Mouse (Mus musculus) stomach, embryonic 16.5 days (tissue): ENCODE results near the gene Ghdc. TPM values are rescaled to one million over a fixed set of nuclear protein-coding genes. Genes with fewer than 3 reads are reported as not detected.

Experiments used
- ATAC-seq: fragments of 200-750 bp; cut with Nextera tagmentation; 2 replicates; pipeline ENCODE4 v1.8.0; 2017; ENCODE audit warnings: moderate number of reproducible peaks, moderate TSS enrichment; ENCODE audit not compliant: insufficient read depth, low FRiP score
- H3K27ac ChIP-seq: fragments of 300-500 bp; sonication (generic); 2 replicates; pipeline ENCODE4 v1.5.1; 2014; ENCODE audit warnings: low read length
- H3K27me3 ChIP-seq: fragments of 300-500 bp; sonication (generic); 2 replicates; pipeline ENCODE4 v1.6.1; 2014; ENCODE audit warnings: low read length, control low read depth, mixed read lengths; ENCODE audit not compliant: control insufficient read depth, insufficient read depth
- H3K36me3 ChIP-seq: fragments of 300-500 bp; sonication (generic); 2 replicates; pipeline ENCODE4 v1.6.1; 2014; ENCODE audit warnings: low read length; ENCODE audit not compliant: control insufficient read depth, insufficient read depth
- H3K4me1 ChIP-seq: fragments of 300-500 bp; sonication (generic); 2 replicates; pipeline ENCODE4 v1.6.1; 2014; ENCODE audit warnings: low read length, control low read depth, mixed read lengths; ENCODE audit not compliant: control insufficient read depth, insufficient read depth
- H3K4me2 ChIP-seq: fragments of 300-500 bp; sonication (generic); 2 replicates; pipeline ENCODE4 v1.6.1; 2014; ENCODE audit warnings: low read depth, low read length, mixed read lengths
- H3K4me3 ChIP-seq: fragments of 300-500 bp; sonication (generic); replicated peaks from 2 replicates; pipeline ENCODE4 v1.5.1; 2014; ENCODE audit warnings: mild to moderate bottlenecking, low read length
- H3K9ac ChIP-seq: fragments of 300-500 bp; sonication (generic); 2 replicates; pipeline ENCODE4 v1.6.1; 2014; ENCODE audit warnings: low read length
- H3K9me3 ChIP-seq: fragments of 300-500 bp; sonication (generic); replicated peaks from 2 replicates; pipeline ENCODE4 v1.6.1; 2016; ENCODE audit warnings: low read length, control low read depth; ENCODE audit not compliant: control insufficient read depth
- WGBS: fragments of 180-500 bp; shearing (Covaris S2); extraction: QIAGEN DNeasy Blood & Tissue Kit; methylation state at CpG from one replicate; pipeline ENCODE4 v1.1.7; 2014; 5-methylcytosine and 5-hydroxymethylcytosine counted together
- polyA plus RNA-seq: library from polyadenylated mRNA; unstranded; fragments of >200 nt; fragmentation: Nextera tagmentation; extraction: Ambion mirVana; gene quantifications from 2 replicates; pipeline ENCODE4 v1.2.1, GENCODE M21; 2015

The Ghdc gene
- polyA plus RNA-seq, 1 experiment from 2014 or later: 6.5 TPM

GRCm38 (mm10) chr11:100720345-100720744 lies 50.4 kb downstream of the Ghdc start:
- H3K4me3 ChIP-seq: no peak overlapping the region
- WGBS: 62% methylated on average over 5 of the region's 5 CpGs

DNA sequence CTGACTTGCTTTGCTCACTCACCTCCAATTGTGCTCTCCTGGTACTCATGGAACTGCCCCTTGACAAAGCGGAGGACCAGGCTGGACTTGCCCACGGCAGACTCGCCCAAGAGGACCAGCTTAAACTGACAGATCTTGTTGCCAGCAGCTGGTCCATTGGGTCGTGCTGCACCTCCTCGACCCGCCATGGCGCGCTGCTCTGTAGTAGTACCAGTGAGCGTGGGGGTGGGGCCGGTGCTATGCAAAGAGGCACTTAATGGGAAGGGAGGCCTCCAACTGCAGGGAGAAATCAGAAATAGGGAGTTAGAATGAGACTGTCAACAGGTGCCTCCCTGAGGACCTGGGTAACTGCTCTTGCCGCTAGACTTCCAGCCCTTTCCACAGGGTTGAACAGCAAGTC lies 50.9 kb downstream of the Ghdc start:
- no peaks in the 10 kb centered on the region for H3K9me3 ChIP-seq
- 0 out of 2 replicates have a peak overlapping the region, but pooled peaks have one; percentile 25 for H3K27ac ChIP-seq
- no peak for ATAC-seq
- H3K4me2 ChIP-seq: no peak overlapping the region
- H3K9ac ChIP-seq: no peak overlapping the region
- no peaks in the 10 kb centered on the region for H3K36me3 ChIP-seq
- H3K4me1 ChIP-seq: peaks cover 22% of the 10 kb centered on the region
- WGBS: 84% methylated on average over 11 of the region's 11 CpGs
- H3K4me3 ChIP-seq: no peak overlapping the region
- H3K27me3 ChIP-seq: no peaks in the 10 kb centered on the region

More at GRCm38 (mm10) chr11:100720345-100720744, 50.4 kb downstream of the Ghdc start:
- ATAC-seq: no peak
- Histone ChIP-seq H3K36me3 (no peaks in the 10 kb centered on the region), H3K27ac (peak overlapping the region; percentile 25; the same call in 1 of the 2 replicates), H3K27me3 (no peaks in the 10 kb centered on the region), H3K4me2 (no peak overlapping the region), H3K9me3 (no peaks in the 10 kb centered on the region), H3K9ac (no peak overlapping the region), H3K4me1 (peaks cover 26% of the 10 kb centered on the region)

DNA sequence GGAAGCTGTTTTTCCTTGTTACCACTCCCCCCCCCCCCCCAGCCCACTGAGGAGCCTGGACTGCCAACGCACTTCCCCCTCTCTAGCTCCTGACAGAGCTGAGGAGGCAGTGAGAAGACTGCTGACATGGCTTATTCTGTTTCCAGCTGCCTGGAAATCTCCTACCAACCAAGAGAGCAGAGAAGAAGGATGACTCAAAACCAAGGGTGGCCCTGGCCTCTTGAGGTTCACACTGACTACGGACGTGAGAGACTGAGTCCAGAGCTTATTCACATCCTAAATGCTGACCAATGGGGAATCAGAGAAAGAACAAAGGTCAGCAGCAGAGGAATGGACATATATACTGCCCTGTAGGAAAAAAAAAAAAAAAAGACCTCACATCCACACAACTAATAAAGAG lies 51.4 kb downstream of the Ghdc start:
- no peak for ATAC-seq
- H3K9me3 ChIP-seq: no peaks in the 10 kb centered on the region
- no peak overlapping the region for H3K9ac ChIP-seq
- no peaks in the 10 kb centered on the region for H3K27me3 ChIP-seq
- no peak overlapping the region for H3K27ac ChIP-seq
- 78% methylated on average over 3 of the region's 3 CpGs for WGBS
- no peaks in the 10 kb centered on the region for H3K36me3 ChIP-seq
- no peak overlapping the region for H3K4me3 ChIP-seq
- no peak overlapping the region for H3K4me2 ChIP-seq
- H3K4me1 ChIP-seq: peaks cover 22% of the 10 kb centered on the region

DNA sequence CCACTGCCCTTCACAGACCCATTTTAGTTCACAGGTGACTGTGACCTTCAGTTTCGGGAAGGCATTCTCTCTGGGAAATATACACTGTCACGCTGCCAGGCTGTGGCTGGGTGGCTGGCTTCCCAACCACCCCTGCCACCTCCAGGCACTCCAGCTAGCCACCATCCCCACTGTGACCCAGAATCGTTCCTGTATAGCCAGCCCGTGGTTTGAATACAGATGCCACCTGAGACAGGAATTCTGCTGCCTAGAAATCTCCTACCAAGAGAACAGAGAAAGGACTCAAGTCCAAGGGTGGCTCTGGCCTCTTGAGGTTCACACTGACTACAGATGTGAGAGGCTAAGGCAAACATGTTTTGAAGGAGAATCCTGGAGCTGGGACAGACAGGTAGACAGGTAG lies 51.9 kb downstream of the Ghdc start:
- 90% methylated on average over 4 of the region's 4 CpGs for WGBS
- Histone ChIP-seq H3K27ac (no peak overlapping the region), H3K36me3 (no peaks in the 10 kb centered on the region), H3K4me3 (no peak overlapping the region), H3K4me1 (peaks cover 26% of the 10 kb centered on the region), H3K4me2 (no peak overlapping the region), H3K9me3 (no peaks in the 10 kb centered on the region), H3K9ac (no peak overlapping the region), H3K27me3 (no peaks in the 10 kb centered on the region)
- ATAC-seq: no peak

DNA sequence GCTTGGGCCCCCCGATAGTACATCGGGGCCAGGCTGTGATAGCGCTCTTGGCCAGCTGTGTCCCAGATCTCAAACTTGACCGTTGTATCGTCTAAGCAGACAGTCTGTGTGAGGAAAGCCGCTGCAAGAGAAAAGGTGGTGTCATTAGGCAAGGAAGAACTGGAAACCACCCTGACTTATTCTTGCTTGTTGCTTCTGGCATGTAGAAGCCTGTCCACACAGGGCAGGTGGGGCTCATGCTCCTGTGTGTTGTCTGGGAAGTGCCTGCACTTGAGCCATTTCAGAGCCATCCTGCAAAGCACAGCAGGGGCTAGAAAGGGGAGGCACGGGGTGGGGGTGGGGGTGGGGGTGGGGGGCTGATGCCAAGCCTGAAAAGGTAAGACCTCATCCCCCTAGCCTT lies 52.3 kb downstream of the Ghdc start:
- Histone ChIP-seq H3K4me3 (no peak overlapping the region), H3K36me3 (no peaks in the 10 kb centered on the region), H3K27ac (no peak overlapping the region), H3K9me3 (no peaks in the 10 kb centered on the region), H3K4me1 (peaks cover 30% of the 10 kb centered on the region), H3K9ac (no peak overlapping the region), H3K4me2 (no peak overlapping the region), H3K27me3 (no peaks in the 10 kb centered on the region)
- ATAC-seq: no peak
- WGBS: 88% methylated on average over 7 of the region's 7 CpGs

DNA sequence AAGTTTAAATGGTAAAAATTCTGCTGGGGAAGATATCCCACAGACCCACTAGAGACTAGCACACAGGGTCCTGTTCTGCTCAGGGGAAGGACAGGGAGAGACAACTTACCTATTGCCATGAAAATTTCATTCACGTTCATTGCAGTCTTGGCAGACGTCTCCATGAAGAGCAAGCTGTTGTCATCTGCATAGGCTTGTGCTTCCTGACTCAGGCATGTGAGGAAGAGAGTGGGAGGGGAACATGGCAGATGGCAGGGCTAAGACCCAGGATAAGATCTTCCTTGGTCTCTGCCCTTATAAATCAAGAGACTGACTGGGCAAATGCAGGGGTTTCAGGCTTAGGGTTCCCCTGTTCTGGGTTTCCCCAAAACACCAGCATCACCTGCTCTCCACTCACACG lies 54.1 kb downstream of the Ghdc start:
- WGBS: 89% methylated on average over 3 of the region's 3 CpGs

More for the DNA sequence above, 54.1 kb downstream of the Ghdc start:
- Histone ChIP-seq H3K36me3 (no peaks in the 10 kb centered on the region), H3K9me3 (no peaks in the 10 kb centered on the region), H3K27ac (no peak overlapping the region), H3K9ac (no peak overlapping the region), H3K4me3 (no peak overlapping the region), H3K4me1 (peaks cover 29% of the 10 kb centered on the region), H3K4me2 (no peak overlapping the region), H3K27me3 (no peaks in the 10 kb centered on the region)
- no peak for ATAC-seq

Other genes starting within 250 kb of the Ghdc start
- gene Acly, start 243.0 kb downstream of the Ghdc start, polyA plus RNA-seq: 178 and 192 TPM in 2 replicates
- 0.40 and 0.60 TPM in 2 replicates for gene Ttc25, start 225.3 kb downstream of the Ghdc start, polyA plus RNA-seq
- gene Cnp, start 196.1 kb downstream of the Ghdc start, polyA plus RNA-seq: 38.9 and 40.6 TPM in 2 replicates
- 60.7 and 67.1 TPM in 2 replicates for gene Nkiras2, start 151.7 kb downstream of the Ghdc start, polyA plus RNA-seq
- 209 and 214 TPM in 2 replicates for gene Dnajc7, start 150.8 kb downstream of the Ghdc start, polyA plus RNA-seq
- gene Zfp385c, start 78.5 kb downstream of the Ghdc start, polyA plus RNA-seq: 0.19 and 0.27 TPM in 2 replicates
- 2.8 and 3.6 TPM in 2 replicates for gene Dhx58, start 66.7 kb downstream of the Ghdc start, polyA plus RNA-seq
- 40.6 and 41.5 TPM in 2 replicates for gene Kat2a, start 58.5 kb downstream of the Ghdc start, polyA plus RNA-seq
- gene Hspb9, start 57.1 kb downstream of the Ghdc start, polyA plus RNA-seq: 0.36 TPM in 1 of 2 replicates, not detected in the other
- 33.2 and 33.9 TPM in 2 replicates for gene Rab5c, start 32.7 kb downstream of the Ghdc start, polyA plus RNA-seq
- 0.14 and 0.22 TPM in 2 replicates for gene Kcnh4, start 11.0 kb downstream of the Ghdc start, polyA plus RNA-seq
- not detected in 2 replicates for gene Hcrt, start 8.0 kb downstream of the Ghdc start, polyA plus RNA-seq
- gene Stat5b, start 79.8 kb upstream of the Ghdc start, polyA plus RNA-seq: 26.2 and 27.4 TPM in 2 replicates
- 12.0 and 14.0 TPM in 2 replicates for gene Stat5a, start 88.4 kb upstream of the Ghdc start, polyA plus RNA-seq
- gene Stat3, start 168.6 kb upstream of the Ghdc start, polyA plus RNA-seq: 47.2 and 56.1 TPM in 2 replicates
- gene Cavin1, start 199.9 kb upstream of the Ghdc start, polyA plus RNA-seq: 381 and 403 TPM in 2 replicates
- 47.8 and 50.5 TPM in 2 replicates for gene Atp6v0a1, start 238.5 kb upstream of the Ghdc start, polyA plus RNA-seq